Mouse (Mus musculus) lung, postnatal 0 days (tissue): ENCODE results near the gene Hoxd10. TPM values are rescaled to one million over a fixed set of nuclear protein-coding genes. Genes with fewer than 3 reads are reported as not detected.

Source experiments
- ATAC-seq: fragments of 200-750 bp; cut with Nextera tagmentation; 2 replicates; pipeline ENCODE4 v1.8.0; 2017; ENCODE audit warnings: moderate library complexity
- DNase-seq: peaks from one replicate; pipeline ENCODE4 v3.0.0-alpha.2; 2016; ENCODE audit warnings: low spot score
- H3K27ac ChIP-seq: fragments of 300-500 bp; sonication (generic); 2 replicates; pipeline ENCODE4 v1.5.1; 2014; ENCODE audit warnings: antibody characterized with exemption, mild to moderate bottlenecking, low read length, mixed read lengths
- H3K27me3 ChIP-seq: fragments of 300-500 bp; sonication (generic); replicated peaks from 2 replicates; pipeline ENCODE4 v1.6.1; 2014; ENCODE audit warnings: low read length, mixed read lengths; ENCODE audit not compliant: insufficient read depth
- H3K36me3 ChIP-seq: fragments of 300-500 bp; sonication (generic); 2 replicates; pipeline ENCODE4 v1.6.1; 2014; ENCODE audit warnings: low read length, mixed read lengths; ENCODE audit not compliant: insufficient read depth
- H3K4me1 ChIP-seq: fragments of 300-500 bp; sonication (generic); 2 replicates; pipeline ENCODE4 v1.6.1; 2014; ENCODE audit warnings: antibody characterized with exemption, low read depth, low read length, mixed read lengths; ENCODE audit not compliant: insufficient read depth
- H3K4me2 ChIP-seq: fragments of 300-500 bp; sonication (generic); replicated peaks from 2 replicates; pipeline ENCODE4 v1.6.1; 2014; ENCODE audit warnings: low read depth, mild to moderate bottlenecking, low read length, moderate library complexity, mixed read lengths
- H3K4me3 ChIP-seq: fragments of 300-500 bp; sonication (generic); 2 replicates; pipeline ENCODE4 v1.5.1; 2014; ENCODE audit warnings: low read depth, low read length
- H3K9ac ChIP-seq: fragments of 300-500 bp; sonication (generic); replicated peaks from 2 replicates; pipeline ENCODE4 v1.6.1; 2014; ENCODE audit warnings: low read depth, mild to moderate bottlenecking
- H3K9me3 ChIP-seq: fragments of 300-500 bp; sonication (generic); 2 replicates; pipeline ENCODE4 v1.6.1; 2016; ENCODE audit warnings: low read length, mixed read lengths
- CTCF ChIP-seq: IDR thresholded peaks from 2 replicates; pipeline ENCODE4 v1.5.1; 2016; ENCODE audit warnings: antibody characterized with exemption, mild to moderate bottlenecking
- EP300 ChIP-seq: IDR thresholded peaks from 2 replicates; pipeline ENCODE4 v1.6.1; 2016; ENCODE audit warnings: antibody characterized with exemption, mild to moderate bottlenecking, control low read depth
- WGBS: fragments of 180-500 bp; shearing (Covaris S2); extraction: QIAGEN DNeasy Blood & Tissue Kit; methylation state at CpG from one replicate; pipeline ENCODE4 v1.1.7; 2014; 5-methylcytosine and 5-hydroxymethylcytosine counted together
- polyA plus RNA-seq: library from polyadenylated mRNA; unstranded; fragments of >200 nt; fragmentation: Nextera tagmentation; extraction: Ambion mirVana; gene quantifications from 2 replicates; pipeline ENCODE4 v1.2.1, GENCODE M21; 2015

The Hoxd10 gene
- polyA plus RNA-seq, 1 experiment from 2014 or later: 0.20 TPM

GRCm38 (mm10) chr2:74684106-74684505 lies 7.6 kb upstream of the Hoxd10 start:
- TF ChIP-seq CTCF (no peak), EP300 (no peak)
- Histone ChIP-seq H3K9ac (no peak overlapping the region), H3K9me3 (no peaks in the 10 kb centered on the region), H3K27ac (no peak overlapping the region), H3K4me1 (peaks cover 5% of the 10 kb centered on the region; the same call in 1 of the 2 replicates), H3K4me3 (no peak overlapping the region), H3K27me3 (peaks cover 94% of the 10 kb centered on the region), H3K4me2 (no peak overlapping the region), H3K36me3 (no peaks in the 10 kb centered on the region)
- DNase-seq: no peak
- ATAC-seq: no peak
- 1% methylated on average over 12 of the region's 12 CpGs for WGBS

DNA sequence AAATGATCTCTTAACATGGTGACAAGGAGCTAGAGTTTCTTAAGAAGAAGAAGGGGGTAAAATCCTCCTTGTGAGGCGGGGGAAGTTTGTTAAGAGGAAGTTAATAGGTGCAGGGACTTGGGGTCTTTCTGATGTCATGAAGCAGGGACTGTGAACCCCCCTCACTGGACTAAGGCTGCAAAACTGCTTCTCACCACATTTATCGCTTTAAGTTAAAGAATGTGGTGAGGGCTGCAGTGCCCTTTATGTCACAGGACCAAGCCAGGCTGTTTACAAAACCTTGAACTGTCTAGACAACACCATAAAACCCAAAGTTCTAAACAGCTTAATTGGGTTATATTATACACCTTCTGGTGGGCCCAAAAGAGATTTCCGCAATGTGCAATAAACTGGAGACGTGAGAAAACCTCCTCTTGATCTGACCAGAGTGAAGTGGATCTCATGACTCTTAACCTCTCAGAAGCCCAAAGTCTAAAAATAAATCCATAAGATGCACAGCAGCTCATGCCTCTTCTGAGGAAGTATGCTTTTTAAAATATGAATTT lies 6.6 kb upstream of the Hoxd10 start:
- Histone ChIP-seq H3K4me1 (peaks cover 5% of the 10 kb centered on the region; the same call in 1 of the 2 replicates), H3K36me3 (no peaks in the 10 kb centered on the region), H3K4me2 (no peak overlapping the region), H3K9ac (no peak overlapping the region), H3K27ac (no peak overlapping the region), H3K9me3 (no peaks in the 10 kb centered on the region), H3K4me3 (no peak overlapping the region), H3K27me3 (peaks cover 94% of the 10 kb centered on the region)
- 15% methylated on average over 4 of the region's 4 CpGs for WGBS
- TF ChIP-seq EP300 (no peak), CTCF (no peak)
- DNase-seq (no peak), ATAC-seq (no peak)

- no peak overlapping the region for H3K4me2 ChIP-seq
- no peak overlapping the region for H3K27ac ChIP-seq
Measured at GRCm38 (mm10) chr2:74686301-74686987, 5.3 kb upstream of the Hoxd10 start.

DNA sequence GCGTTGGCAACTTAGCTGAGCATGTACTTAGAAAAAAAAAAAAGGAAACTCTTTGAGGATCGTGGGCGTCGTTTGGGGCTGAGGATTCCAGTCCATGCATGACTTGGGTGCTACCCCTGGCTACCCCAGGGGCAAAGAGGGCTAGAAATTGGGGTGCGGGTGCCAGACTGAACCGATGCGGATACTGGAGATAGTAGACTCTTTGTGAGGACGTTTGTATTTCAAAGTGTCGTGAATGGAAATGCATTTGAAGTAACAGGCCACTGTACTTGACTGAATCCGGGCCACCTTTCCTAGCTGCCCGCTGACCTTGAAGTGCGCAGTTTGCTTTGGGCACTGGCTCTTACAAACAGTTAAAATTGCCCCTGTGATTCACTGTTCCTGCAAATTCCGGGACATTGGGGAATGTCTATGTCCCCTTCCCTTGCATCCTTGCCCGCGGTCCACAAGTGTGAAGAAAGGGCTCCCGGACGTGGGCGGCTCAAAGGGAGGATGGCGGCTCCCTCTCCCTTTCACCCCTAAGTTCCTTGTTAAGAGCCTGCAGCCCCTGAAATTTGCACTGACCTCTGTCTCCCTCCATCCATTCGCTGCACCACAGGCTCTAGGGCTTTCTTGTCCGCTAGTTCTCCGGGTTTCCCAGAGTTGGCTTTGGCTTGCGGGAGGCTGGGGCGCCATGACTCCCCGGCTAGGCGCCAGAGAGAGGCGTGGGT lies 4.6 kb upstream of the Hoxd10 start:
- 2% methylated on average over 27 of the region's 27 CpGs for WGBS
- Histone ChIP-seq H3K27ac (no peak overlapping the region), H3K4me3 (no peak overlapping the region)

More at GRCm38 (mm10) chr2:74686301-74686987, 5.3 kb upstream of the Hoxd10 start:
- ATAC-seq: no peak
- H3K9ac ChIP-seq: no peak overlapping the region
- TF ChIP-seq EP300: no peak
- peak; percentile 66 for TF ChIP-seq CTCF
- no peaks in the 10 kb centered on the region for H3K9me3 ChIP-seq
- DNase-seq: peak; percentile 69
- no peak overlapping the region for H3K4me3 ChIP-seq
- 7% methylated on average over 17 of the region's 17 CpGs for WGBS
- H3K4me1 ChIP-seq: peaks cover 5% of the 10 kb centered on the region; the same call in 1 of the 2 replicates
- H3K36me3 ChIP-seq: no peaks in the 10 kb centered on the region
- H3K27me3 ChIP-seq: peaks cover 92% of the 10 kb centered on the region

DNA sequence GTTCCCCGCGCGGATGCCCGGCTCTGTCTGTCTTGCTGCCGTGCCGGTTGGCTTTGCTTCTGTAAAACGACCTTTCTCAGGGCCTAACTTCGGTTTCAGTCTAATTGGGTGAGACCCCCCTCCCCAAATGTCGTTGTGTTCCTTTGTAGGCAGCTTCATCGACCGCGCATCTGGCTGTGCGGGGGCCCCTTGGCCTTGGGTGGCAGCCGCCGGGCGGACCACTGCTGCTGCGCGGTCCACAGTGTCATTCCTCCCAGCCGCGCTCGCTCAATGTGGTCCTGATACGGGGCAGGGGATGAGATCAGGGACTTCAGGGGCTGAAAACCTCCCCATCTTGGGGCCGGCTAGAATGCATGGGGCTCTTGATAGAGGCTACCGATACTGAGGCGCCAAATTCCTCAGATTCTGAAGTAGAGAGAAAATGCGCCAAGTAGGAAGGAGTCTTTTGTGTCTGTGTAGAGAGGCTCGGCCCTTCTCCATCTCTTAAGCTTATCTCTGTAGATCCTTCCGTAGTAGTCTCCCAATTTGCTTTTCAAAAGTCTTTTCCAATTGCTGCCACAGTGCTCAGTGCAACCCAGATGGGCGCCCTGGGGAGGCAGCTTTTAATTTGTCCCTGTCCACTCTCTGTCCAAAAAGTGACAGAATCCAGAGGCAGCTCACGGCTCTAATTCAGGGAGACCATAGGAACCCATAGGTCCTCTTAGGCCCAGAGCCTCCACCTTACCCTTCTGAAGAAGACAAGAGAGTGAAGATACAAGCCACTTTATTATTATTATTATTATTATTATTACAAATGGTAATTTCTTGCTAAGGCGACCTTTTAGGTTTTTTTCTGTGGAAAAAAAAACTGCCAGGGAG lies 3.8 kb upstream of the Hoxd10 start:
- peaks cover 91% of the 10 kb centered on the region for H3K27me3 ChIP-seq
- DNase-seq: no peak
- ATAC-seq: no peak
- no peak overlapping the region for H3K4me2 ChIP-seq
- under 1% methylated on average over 31 of the region's 31 CpGs for WGBS
- no peaks in the 10 kb centered on the region for H3K36me3 ChIP-seq
- no peaks in the 10 kb centered on the region for H3K9me3 ChIP-seq
- no peak for TF ChIP-seq EP300
- TF ChIP-seq CTCF: no peak
- H3K9ac ChIP-seq: no peak overlapping the region
- H3K4me3 ChIP-seq: no peak overlapping the region
- no peaks in the 10 kb centered on the region; the same call in 1 of the 2 replicates for H3K4me1 ChIP-seq
- H3K27ac ChIP-seq: no peak overlapping the region

More for the DNA sequence above, 4.6 kb upstream of the Hoxd10 start:
- no peak for DNase-seq
- Histone ChIP-seq H3K9me3 (no peaks in the 10 kb centered on the region), H3K4me1 (peaks cover 5% of the 10 kb centered on the region; the same call in 1 of the 2 replicates), H3K4me2 (no peak overlapping the region), H3K9ac (no peak overlapping the region), H3K36me3 (no peaks in the 10 kb centered on the region), H3K27me3 (peaks cover 92% of the 10 kb centered on the region)
- TF ChIP-seq CTCF (no peak), EP300 (no peak)
- no peak for ATAC-seq
